Mouse (Mus musculus): ENCODE measurements at regions not wholly inside any gene's neighbourhood (a gene's known extent, or its start where the extent isn't known, plus 50 kb on each side); places are given as distances from the start of the nearest gene placed in this dataset.

DNA sequence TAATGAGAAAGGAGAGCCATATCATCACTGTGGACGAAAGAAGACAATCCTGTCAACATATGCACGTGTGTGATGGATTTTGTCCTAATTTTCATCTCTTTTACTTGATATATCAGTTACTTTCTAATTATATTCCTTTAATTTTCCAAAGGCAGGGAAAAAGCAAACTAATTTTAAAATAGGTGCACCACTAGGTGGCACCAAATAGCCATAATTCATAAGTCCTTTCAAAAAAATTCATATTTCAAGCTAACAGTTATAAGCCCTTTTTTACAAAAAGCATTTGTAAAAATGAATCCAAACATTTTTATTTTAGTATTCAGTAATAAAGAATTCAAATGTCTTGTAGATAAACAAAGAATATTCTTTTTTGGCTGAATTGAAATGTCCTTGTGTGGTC is 62.2 kb upstream of the Foxp2 start:
- in situ Hi-C loops (cut with MboI; ENCODE audit: low pct_ligation_motif_present, low pct_unique_long_range_greater_than_20kb, low sequenced_read_pairs) = no loop called here
- peak; percentile 29 for DNase-seq (ENCODE audit: extremely low read depth)

More for the DNA sequence above, 62.2 kb upstream of the Foxp2 start:
- H3K4me2 ChIP-seq (ENCODE audit: insufficient read depth, low read depth, poor library complexity, severe bottlenecking) = no peak overlapping the region
- dilution Hi-C loops (cut with MboI; ENCODE audit: extremely low pct_ligation_motif_present, extremely low pct_unique_long_range_greater_than_20kb, low sequenced_read_pairs) = no loop called here
- H3K9ac ChIP-seq (ENCODE audit: insufficient read depth, low read depth) = no peak overlapping the region
- TF ChIP-seq TCF12 (IDR thresholded peaks at IDR 0.05; ENCODE audit: low read depth, low read length) (no peak), CTCF (conservative IDR thresholded peaks at IDR 0.05 in 1 of 2, IDR thresholded peaks at IDR 0.05 in 1 of 2; ENCODE audit: low read depth in 2 of 2, low read length in 2 of 2) (peak in 1 of 2 experiments; percentile 65; a peak in 2 of 4 replicates), JUND (conservative IDR thresholded peaks at IDR 0.05; ENCODE audit: low read depth, low read length) (no peak), MXI1 (IDR thresholded peaks at IDR 0.05; ENCODE audit: low read depth, low read length) (no peak), RAD21 (IDR thresholded peaks at IDR 0.05; ENCODE audit: low read depth, low read length) (peak; percentile 78), ZNF384 (IDR thresholded peaks at IDR 0.05; ENCODE audit: low read depth, low read length) (peak; percentile 81), SMC3 (IDR thresholded peaks at IDR 0.05; ENCODE audit: low read depth, low read length) (peak; percentile 31)
- no peak overlapping the region for H3K4me3 ChIP-seq (replicated peaks in 1 of 3; ENCODE audit: low read depth in 2 of 3, low read length in 2 of 3, poor library complexity in 1 of 3)
- H3K79me2 ChIP-seq (replicated peaks; ENCODE audit: control insufficient read depth, extremely low read depth, insufficient read depth, poor library complexity, severe bottlenecking) = no peaks in the 10 kb centered on the region
- H3K9me3 ChIP-seq (replicated peaks; ENCODE audit: low read length) = no peaks in the 10 kb centered on the region
- no peaks in the 10 kb centered on the region for H3K36me3 ChIP-seq (replicated peaks in 1 of 2; ENCODE audit: control insufficient read depth in 1 of 2, insufficient read depth in 1 of 2, low read length in 1 of 2)
- H3K27ac ChIP-seq (ENCODE audit: insufficient read depth, low read depth) = no peak overlapping the region
- H3K27me3 ChIP-seq (replicated peaks) = no peaks in the 10 kb centered on the region
- peaks cover 0 to 2% of the 10 kb centered on the region in 2 experiments; a peak in 1 of 4 replicates for H3K4me1 ChIP-seq (ENCODE audit: control insufficient read depth in 1 of 2, insufficient read depth in 2 of 2)

All from CH12.LX (cell line).